In the genomic region with DNA sequence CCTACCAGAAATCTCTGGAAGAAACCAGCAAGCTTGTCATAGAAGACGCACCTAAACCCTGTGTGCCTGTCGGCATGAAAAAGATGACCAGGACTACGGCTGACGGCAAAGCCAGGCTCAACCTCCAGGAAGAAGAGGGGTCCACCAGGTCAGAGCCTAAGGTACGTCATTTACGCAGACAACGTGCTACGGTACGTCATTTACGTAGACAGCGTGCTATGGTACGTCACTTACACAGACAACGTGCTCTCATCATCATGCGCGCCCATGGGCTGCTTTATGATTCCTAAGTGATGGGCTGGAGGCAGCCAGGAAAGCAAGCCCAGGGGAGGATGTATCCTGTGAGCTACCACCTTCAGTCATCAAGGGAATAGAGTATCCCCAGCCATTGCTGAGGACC, we compare ENCODE assay signal across 20 mouse cellular contexts.
"Had no signal": no experiment of that assay in that cellular context is flagged by ENCODE, and none has a peak within 500 bp of the region (broad histone marks: within the 10 kb centered on the region; RNA-seq: fewer than 3 reads in every experiment).

No protein-coding gene starts in this region.

- DNase-seq: liver, embryonic 13.5 days; liver, postnatal 0 days; lung, adult 2 months; lung, postnatal 14 days; lung, postnatal 36 days; retina, postnatal 1 day; right cerebral cortex, adult 18-20 months; right cerebral cortex, postnatal 25 days; right cerebral cortex, postnatal 4 days; thymus, adult 18-20 months; thymus, postnatal 14 days; thymus, postnatal 36 days had no signal

- ATAC-seq: liver, postnatal 0 days; lung, postnatal 0 days; midbrain, embryonic 13.5 days; midbrain, embryonic 15.5 days had no signal

- H3K9me3 ChIP-seq: liver, embryonic 13.5 days; liver, embryonic 15.5 days; lung, embryonic 15.5 days; midbrain, embryonic 13.5 days; midbrain, embryonic 15.5 days; neural tube, embryonic 13.5 days; neural tube, embryonic 15.5 days; stomach, embryonic 15.5 days had no signal

- H3K4me1 ChIP-seq: liver, embryonic 13.5 days; liver, embryonic 15.5 days; lung, embryonic 15.5 days; midbrain, embryonic 13.5 days; midbrain, embryonic 15.5 days; neural tube, embryonic 13.5 days; neural tube, embryonic 15.5 days; stomach, embryonic 15.5 days had no signal

- H3K4me3 ChIP-seq: liver, embryonic 13.5 days; liver, embryonic 15.5 days; lung, embryonic 15.5 days; midbrain, embryonic 13.5 days; midbrain, embryonic 15.5 days; neural tube, embryonic 13.5 days; neural tube, embryonic 15.5 days; stomach, embryonic 15.5 days had no signal

- H3K27me3 ChIP-seq: liver, embryonic 13.5 days; liver, embryonic 15.5 days; lung, embryonic 15.5 days; midbrain, embryonic 13.5 days; midbrain, embryonic 15.5 days; neural tube, embryonic 13.5 days; neural tube, embryonic 15.5 days; stomach, embryonic 15.5 days had no signal

- H3K36me3 ChIP-seq: liver, embryonic 13.5 days had no signal
